Mouse (Mus musculus) hindbrain, embryonic 14.5 days (tissue): ENCODE measurements at regions not wholly inside any gene's neighbourhood (a gene's known extent, or its start where the extent isn't known, plus 50 kb on each side); places are given as distances from the start of the nearest gene placed in this dataset.
A peak's percentile ranks its signal among the peaks of the same experiment; 100 is the strongest.

ENCODE experiments used
- ATAC-seq: fragments of 200-750 bp; cut with Nextera tagmentation; 2 replicates; pipeline ENCODE4 v1.8.0; 2017; ENCODE audit warnings: moderate number of reproducible peaks, mild to moderate bottlenecking, moderate TSS enrichment, moderate library complexity; ENCODE audit not compliant: low FRiP score
- DNase-seq: peaks from one replicate; pipeline ENCODE4 v3.0.0-alpha.2; 2015; ENCODE audit warnings: low spot score
- H3K27ac ChIP-seq: fragments of 300-500 bp; sonication (generic); 2 replicates; pipeline ENCODE4 v1.5.1; 2014; ENCODE audit warnings: mild to moderate bottlenecking, moderate library complexity
- H3K27me3 ChIP-seq: fragments of 300-500 bp; sonication (generic); 2 replicates; pipeline ENCODE4 v1.6.1; 2014; ENCODE audit warnings: mild to moderate bottlenecking, low read length, mixed read lengths; ENCODE audit not compliant: control insufficient read depth, insufficient read depth
- H3K36me3 ChIP-seq: fragments of 300-500 bp; sonication (generic); replicated peaks from 2 replicates; pipeline ENCODE4 v1.6.1; 2014; ENCODE audit not compliant: control insufficient read depth, insufficient read depth
- H3K4me1 ChIP-seq: fragments of 300-500 bp; sonication (generic); replicated peaks from 2 replicates; pipeline ENCODE4 v1.6.1; 2014; ENCODE audit warnings: antibody characterized with exemption, low read length, mixed read lengths; ENCODE audit not compliant: control insufficient read depth, insufficient read depth
- H3K4me2 ChIP-seq: fragments of 300-500 bp; sonication (generic); replicated peaks from 2 replicates; pipeline ENCODE4 v1.6.1; 2014; ENCODE audit warnings: mild to moderate bottlenecking, moderate library complexity
- H3K4me3 ChIP-seq: fragments of 300-500 bp; sonication (generic); replicated peaks from 2 replicates; pipeline ENCODE4 v1.5.1; 2014; ENCODE audit warnings: mild to moderate bottlenecking, low read length
- H3K9ac ChIP-seq: fragments of 300-500 bp; sonication (generic); 2 replicates; pipeline ENCODE4 v1.6.1; 2014
- H3K9me3 ChIP-seq: fragments of 300-500 bp; sonication (generic); 2 replicates; pipeline ENCODE4 v1.6.1; 2016; ENCODE audit warnings: low read length; ENCODE audit not compliant: control insufficient read depth
- WGBS: fragments of 180-500 bp; shearing (Covaris S2); extraction: QIAGEN DNeasy Blood & Tissue Kit; methylation state at CpG from one replicate; pipeline ENCODE4 v1.1.7; 2014; 5-methylcytosine and 5-hydroxymethylcytosine counted together

- no peaks in the 10 kb centered on the region for H3K9me3 ChIP-seq
- WGBS, result 79% methylated on average over 6 of the region's 6 CpGs
- no peak overlapping the region for H3K4me2 ChIP-seq
- H3K36me3 ChIP-seq, result no peaks in the 10 kb centered on the region
- DNase-seq, result no peak
- H3K4me3 ChIP-seq, result no peak overlapping the region
- H3K27ac ChIP-seq, result no peak overlapping the region
- H3K27me3 ChIP-seq, result no peaks in the 10 kb centered on the region
- no peak overlapping the region for H3K9ac ChIP-seq
- no peak for ATAC-seq
- H3K4me1 ChIP-seq, result peaks cover 16% of the 10 kb centered on the region
These were observed 217.5 kb downstream of the Mex3b start for GRCm38 (mm10) chr7:83084496-83085082.

- H3K4me1 ChIP-seq, result peaks cover 16% of the 10 kb centered on the region
- DNase-seq (no peak), ATAC-seq (peak; percentile 67; the same call in 1 of the 2 replicates)
- no peaks in the 10 kb centered on the region for H3K36me3 ChIP-seq
- no peak overlapping the region for H3K4me2 ChIP-seq
- no peak overlapping the region for H3K4me3 ChIP-seq
- H3K9me3 ChIP-seq, result no peaks in the 10 kb centered on the region
- no peak overlapping the region for H3K9ac ChIP-seq
- no peaks in the 10 kb centered on the region for H3K27me3 ChIP-seq
- WGBS, result 19% methylated on average over 4 of the region's 4 CpGs
- peak overlapping the region; percentile 61 for H3K27ac ChIP-seq
These were observed 218.5 kb downstream of the Mex3b start for GRCm38 (mm10) chr7:83085547-83086158.

GRCm38 (mm10) chr7:83087408-83087807 is 220.3 kb downstream of the Mex3b start:
- DNase-seq (no peak), ATAC-seq (no peak)
- no peaks in the 10 kb centered on the region for H3K27me3 ChIP-seq
- H3K4me3 ChIP-seq, result no peak overlapping the region
- 78% methylated on average over 4 of the region's 4 CpGs for WGBS
- peaks cover 16% of the 10 kb centered on the region for H3K4me1 ChIP-seq
- H3K9ac ChIP-seq, result no peak overlapping the region
- H3K36me3 ChIP-seq, result no peaks in the 10 kb centered on the region
- H3K9me3 ChIP-seq, result no peaks in the 10 kb centered on the region
- H3K4me2 ChIP-seq, result no peak overlapping the region
- no peak overlapping the region for H3K27ac ChIP-seq

GRCm38 (mm10) chr7:83088125-83088524 is 221.0 kb downstream of the Mex3b start:
- H3K36me3 ChIP-seq, result no peaks in the 10 kb centered on the region
- no peak for ATAC-seq
- no peaks in the 10 kb centered on the region for H3K27me3 ChIP-seq
- no peak for DNase-seq
- no peak overlapping the region for H3K27ac ChIP-seq
- WGBS, result 7% methylated on average over 4 of the region's 4 CpGs
- H3K9ac ChIP-seq, result no peak overlapping the region
- H3K4me2 ChIP-seq, result no peak overlapping the region
- peaks cover 16% of the 10 kb centered on the region for H3K4me1 ChIP-seq
- H3K4me3 ChIP-seq, result no peak overlapping the region
- H3K9me3 ChIP-seq, result no peaks in the 10 kb centered on the region

GRCm38 (mm10) chr7:83089330-83089982 is 222.3 kb downstream of the Mex3b start:
- H3K4me2 ChIP-seq, result no peak overlapping the region
- 44% methylated on average over 8 of the region's 8 CpGs for WGBS
- no peak overlapping the region for H3K4me3 ChIP-seq
- ATAC-seq (no peak), DNase-seq (no peak)
- H3K27ac ChIP-seq, result no peak overlapping the region
- H3K4me1 ChIP-seq, result peaks cover 16% of the 10 kb centered on the region
- no peaks in the 10 kb centered on the region for H3K36me3 ChIP-seq
- no peak overlapping the region for H3K9ac ChIP-seq
- no peaks in the 10 kb centered on the region for H3K9me3 ChIP-seq
- H3K27me3 ChIP-seq, result no peaks in the 10 kb centered on the region

- Histone ChIP-seq H3K27me3 (no peaks in the 10 kb centered on the region), H3K36me3 (no peaks in the 10 kb centered on the region), H3K27ac (no peak overlapping the region), H3K9me3 (no peaks in the 10 kb centered on the region), H3K4me3 (no peak overlapping the region), H3K4me1 (0 out of 2 replicates have a peak, but pooled peaks cover 4% of the 10 kb centered on the region), H3K4me2 (no peak overlapping the region), H3K9ac (no peak overlapping the region)
- no peak for ATAC-seq
- DNase-seq, result no peak
- 29% methylated on average over 8 of the region's 8 CpGs for WGBS
These were observed 226.8 kb downstream of the Mex3b start for GRCm38 (mm10) chr7:83093923-83094355.

GRCm38 (mm10) chr7:83094899-83095298 is 227.8 kb downstream of the Mex3b start:
- DNase-seq (no peak), ATAC-seq (no peak)
- Histone ChIP-seq H3K4me1 (no peaks in the 10 kb centered on the region), H3K36me3 (no peaks in the 10 kb centered on the region), H3K27me3 (no peaks in the 10 kb centered on the region), H3K9me3 (no peaks in the 10 kb centered on the region), H3K9ac (no peak overlapping the region), H3K27ac (no peak overlapping the region), H3K4me3 (no peak overlapping the region), H3K4me2 (no peak overlapping the region)
- 51% methylated on average over 3 of the region's 3 CpGs for WGBS

GRCm38 (mm10) chr7:83095593-83095992 is 228.5 kb downstream of the Mex3b start:
- ATAC-seq (no peak), DNase-seq (no peak)
- WGBS, result 83% methylated on average over 3 of the region's 3 CpGs
- H3K4me2 ChIP-seq, result no peak overlapping the region
- no peak overlapping the region for H3K9ac ChIP-seq
- H3K4me3 ChIP-seq, result no peak overlapping the region
- H3K9me3 ChIP-seq, result no peaks in the 10 kb centered on the region
- H3K27ac ChIP-seq, result no peak overlapping the region
- H3K36me3 ChIP-seq, result no peaks in the 10 kb centered on the region
- H3K27me3 ChIP-seq, result no peaks in the 10 kb centered on the region
- H3K4me1 ChIP-seq, result no peaks in the 10 kb centered on the region

- H3K4me1 ChIP-seq, result no peaks in the 10 kb centered on the region
- H3K27ac ChIP-seq, result no peak overlapping the region
- WGBS, result 69% methylated on average over 1 of the region's 1 CpGs
- ATAC-seq (no peak), DNase-seq (no peak)
- no peaks in the 10 kb centered on the region for H3K36me3 ChIP-seq
- no peaks in the 10 kb centered on the region for H3K9me3 ChIP-seq
- H3K4me3 ChIP-seq, result no peak overlapping the region
- no peak overlapping the region for H3K9ac ChIP-seq
- H3K27me3 ChIP-seq, result no peaks in the 10 kb centered on the region
- no peak overlapping the region for H3K4me2 ChIP-seq
These were observed 237.3 kb downstream of the Mex3b start for GRCm38 (mm10) chr7:83104426-83104825.
